Mouse (Mus musculus) c-Kit-positive CD71-positive TER-119-negative erythroid progenitor cells, embryonic 14.5 days (primary cell): Measurements from ENCODE around the gene Esp24.
"Not testable (repeated sequence)": the region's sequence is repeated elsewhere in the genome, so short reads cannot be mapped to it uniquely, and the experiment has no call there.

Experiments
- DNase-seq: peaks from one replicate; pipeline ENCODE4 v3.0.0-alpha.2; 2013; ENCODE audit warnings: low read depth

Esp24 gene

GRCm38 (mm10) chr17:39036395-39036794 lies at the start of gene Esp24:
TSS of gene Esp24 (plus strand) at chr17:39036695.
- not testable (repeated sequence) for DNase-seq

- DNase-seq, result no peak
Measured at GRCm38 (mm10) chr17:39009846-39010245, 26.6 kb upstream of the Esp24 start.

GRCm38 (mm10) chr17:39010675-39011638 lies 25.5 kb upstream of the Esp24 start:
- DNase-seq, result no peak

GRCm38 (mm10) chr17:39017184-39017583 lies 19.3 kb upstream of the Esp24 start:
- no peak for DNase-seq

- no peak for DNase-seq
Measured at GRCm38 (mm10) chr17:39043241-39043640, 6.7 kb downstream of the Esp24 start, which contains the start of gene Gm21903. TSS of gene Gm21903 (minus strand) at chr17:39043341.

GRCm38 (mm10) chr17:39063641-39064040 lies 27.1 kb downstream of the Esp24 start:
- DNase-seq, result no peak

- DNase-seq, result no peak
Measured at GRCm38 (mm10) chr17:39076937-39077336, 40.4 kb downstream of the Esp24 start, which contains the start of gene Esp23. TSS of gene Esp23 (minus strand) at chr17:39077037.
